Mouse (Mus musculus) left cerebral cortex, postnatal 14 days (tissue): ENCODE measurements around the gene Kcnh2. TPM values are rescaled to one million over a fixed set of nuclear protein-coding genes. Genes with fewer than 3 reads are reported as not detected.

Experiments
- DNase-seq, 2 experiments: peaks; one replicate each; pipeline ENCODE4 v3.0.0; 2021 to 2022; ENCODE audit warnings: low spot score in 2 of 2, mixed read lengths in 1 of 2
- intact Hi-C: fragments of 180-260 bp; cut with DNase I; formaldehyde crosslinking; loops from one replicate; pipeline ENCODE4 v1.15.1; 2025
- total RNA-seq, 2 experiments: library from RNA; stranded (reverse); gene quantifications; 2 replicates each; pipeline ENCODE4 v1.2.3; 2021

Kcnh2 gene
- total RNA-seq, 2 experiments from 2014 or later: 19.9 to 22.1 TPM

DNA sequence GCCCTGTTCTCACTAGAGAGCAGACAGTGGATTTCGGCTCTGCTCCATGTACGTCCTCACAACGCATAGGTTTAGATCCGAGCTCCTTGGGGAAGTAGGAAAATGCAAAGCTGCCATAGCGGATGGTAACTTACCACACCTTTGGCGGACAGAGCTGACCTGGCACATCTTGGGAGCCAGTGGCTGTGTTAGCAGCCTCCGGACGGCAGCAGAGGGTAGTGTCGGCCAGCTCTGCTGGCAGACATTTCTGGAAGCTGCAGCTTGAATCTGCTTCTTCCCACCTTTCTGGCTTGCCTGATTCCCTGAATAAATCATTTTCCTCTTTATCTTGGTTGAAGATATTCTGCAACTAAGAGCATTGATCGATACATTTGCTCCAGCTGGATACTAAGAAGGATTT, 73.2 kb downstream of the Kcnh2 start:
- DNase-seq: no peak
- intact Hi-C loops: no loop called here

DNA sequence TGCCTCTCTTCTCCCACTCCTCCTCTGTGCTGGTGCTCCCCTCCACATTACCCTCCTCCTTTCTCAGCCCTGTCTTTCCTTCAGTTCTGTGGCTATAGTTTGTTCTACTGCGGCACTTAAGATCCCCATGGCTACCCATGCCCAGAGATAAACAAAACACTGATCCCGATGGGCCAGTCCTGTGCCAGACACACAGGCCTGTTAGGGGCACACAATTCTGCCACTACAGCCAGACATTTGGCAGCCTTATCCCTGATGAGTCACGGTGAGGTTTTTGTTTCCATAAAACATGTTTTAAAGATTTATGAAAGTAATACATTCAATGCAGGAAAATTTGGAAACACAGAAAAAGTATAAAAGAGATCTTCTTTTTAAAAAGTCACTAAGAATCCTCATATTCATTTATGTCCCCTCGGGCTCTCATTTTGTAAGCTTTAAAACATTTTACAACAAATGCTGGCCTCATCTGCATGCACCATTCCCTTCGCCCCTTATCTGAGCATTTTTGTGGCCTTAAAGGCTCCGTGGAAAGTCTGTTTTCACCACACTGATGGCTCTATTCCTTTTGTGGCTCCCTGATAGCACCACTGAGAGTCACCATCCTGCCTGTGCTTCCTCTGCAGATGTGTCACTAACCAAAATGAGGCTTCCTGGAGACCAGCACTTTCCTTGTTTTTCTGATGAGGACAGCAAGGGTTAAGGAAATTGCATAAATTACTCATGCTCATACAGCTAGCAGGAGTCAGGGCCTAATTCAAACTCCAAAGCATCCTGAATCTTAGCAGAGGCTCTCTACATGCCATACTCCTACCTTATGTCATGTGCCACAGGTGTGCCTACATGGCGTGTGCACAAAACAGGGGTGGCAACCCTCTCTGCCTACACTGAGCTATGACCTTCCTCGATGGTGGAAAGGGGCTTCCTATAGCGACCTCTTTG, 77.5 kb downstream of the Kcnh2 start:
- DNase-seq: no peak

DNA sequence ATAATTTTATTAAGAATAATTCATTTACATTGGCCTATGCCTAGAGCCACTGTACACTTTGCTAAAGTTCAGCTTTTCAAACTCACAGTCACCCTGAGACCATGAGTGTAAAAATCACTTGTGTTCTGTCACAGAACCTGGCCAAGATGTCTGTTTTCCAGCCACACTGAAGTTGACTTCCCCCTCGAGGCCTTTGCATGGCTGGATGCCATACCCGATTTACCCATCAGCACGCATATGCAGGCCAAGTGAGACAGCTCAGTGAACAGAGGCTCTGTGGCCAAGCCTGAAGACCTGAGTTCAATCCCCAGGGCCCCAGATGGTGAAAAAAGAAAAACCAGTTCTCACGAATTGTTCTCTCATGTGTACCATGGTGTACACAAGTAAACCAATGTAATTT, 80.5 kb downstream of the Kcnh2 start:
- DNase-seq: no peak

More for the DNA sequence above, 77.5 kb downstream of the Kcnh2 start:
- intact Hi-C loops: no loop called here

More for the DNA sequence above, 80.5 kb downstream of the Kcnh2 start:
- intact Hi-C loops: no loop called here

Other genes starting within 250 kb of the Kcnh2 start
- 10 to 100 TPM in 1 of 2 experiments, 1 to 10 TPM in 1; 9.4 to 10.3 TPM for gene Nupl2, start 186.6 kb downstream of the Kcnh2 start, total RNA-seq
- gene Nos3, start 13.2 kb upstream of the Kcnh2 start, total RNA-seq: 10 to 100 TPM; 10.2 to 12.1 TPM
- gene Atg9b, start 40.5 kb upstream of the Kcnh2 start, total RNA-seq: 1 to 10 TPM; 2.1 to 3.4 TPM
- gene Abcb8, start 42.1 kb upstream of the Kcnh2 start, total RNA-seq: 10 to 100 TPM; 46.7 to 51.4 TPM
- gene Asic3, start 61.8 kb upstream of the Kcnh2 start, total RNA-seq: not detected
- gene Cdk5, start 71.9 kb upstream of the Kcnh2 start, total RNA-seq: 100 to 1,000 TPM; 138 to 149 TPM
- gene Slc4a2, start 72.2 kb upstream of the Kcnh2 start, total RNA-seq: 10 to 100 TPM; 26.8 to 31.9 TPM
- gene Fastk, start 93.7 kb upstream of the Kcnh2 start, total RNA-seq: 100 to 1,000 TPM; 110 to 120 TPM
- gene Tmub1, start 96.2 kb upstream of the Kcnh2 start, total RNA-seq: 10 to 100 TPM; 30.4 to 31.2 TPM
- gene Agap3, start 100.6 kb upstream of the Kcnh2 start, total RNA-seq: 100 to 1,000 TPM; 464 to 465 TPM
- under 1 TPM in 1 of 2 experiments, not detected in 1; 0.40 TPM for gene Gbx1, start 175.6 kb upstream of the Kcnh2 start, total RNA-seq
- gene Asb10, start 189.4 kb upstream of the Kcnh2 start, total RNA-seq: under 1 TPM; 0.15 to 0.30 TPM
- gene 4931409K22Rik, start 205.2 kb upstream of the Kcnh2 start, total RNA-seq: under 1 TPM in 1 of 2 experiments, not detected in 1; 0.13 TPM
- gene Abcf2, start 225.9 kb upstream of the Kcnh2 start, total RNA-seq: 10 to 100 TPM; 62.0 to 64.8 TPM
- 10 to 100 TPM; 65.1 to 73.8 TPM for gene Chpf2, start 235.1 kb upstream of the Kcnh2 start, total RNA-seq